Mouse (Mus musculus) limb, embryonic 14.5 days (tissue): ENCODE data around the gene Cks2. TPM values are rescaled to one million over a fixed set of nuclear protein-coding genes. Genes with fewer than 3 reads are reported as not detected.

ENCODE experiments used
- ATAC-seq: fragments of 200-750 bp; cut with Nextera tagmentation; 2 replicates; pipeline ENCODE4 v1.8.0; 2017; ENCODE audit warnings: low read depth, moderate number of reproducible peaks, moderate TSS enrichment; ENCODE audit not compliant: low FRiP score
- DNase-seq: peaks from one replicate; pipeline ENCODE4 v3.0.0-alpha.2; 2015; ENCODE audit warnings: low spot score
- H3K27ac ChIP-seq: fragments of 300-500 bp; sonication (generic); replicated peaks from 2 replicates; pipeline ENCODE4 v1.5.1; 2014; ENCODE audit warnings: low read depth, mild to moderate bottlenecking, low read length, moderate library complexity, mixed read lengths
- H3K27me3 ChIP-seq: fragments of 300-500 bp; sonication (generic); 2 replicates; pipeline ENCODE4 v1.6.1; 2014; ENCODE audit warnings: low read length, mixed read lengths; ENCODE audit not compliant: control insufficient read depth, insufficient read depth
- H3K36me3 ChIP-seq: fragments of 300-500 bp; sonication (generic); 2 replicates; pipeline ENCODE4 v1.6.1; 2014; ENCODE audit warnings: mild to moderate bottlenecking, low read length, moderate library complexity, mixed read lengths; ENCODE audit not compliant: control insufficient read depth, insufficient read depth
- H3K4me1 ChIP-seq: fragments of 300-500 bp; sonication (generic); 2 replicates; pipeline ENCODE4 v1.6.1; 2014; ENCODE audit warnings: antibody characterized with exemption, low read length, mixed read lengths; ENCODE audit not compliant: control insufficient read depth, insufficient read depth
- H3K4me2 ChIP-seq: fragments of 300-500 bp; sonication (generic); replicated peaks from 2 replicates; pipeline ENCODE4 v1.6.1; 2014; ENCODE audit warnings: low read depth, mild to moderate bottlenecking, low read length, moderate library complexity; ENCODE audit not compliant: severe bottlenecking
- H3K4me3 ChIP-seq: fragments of 300-500 bp; sonication (generic); replicated peaks from 2 replicates; pipeline ENCODE4 v1.5.1; 2014; ENCODE audit warnings: low read length
- H3K9ac ChIP-seq: fragments of 300-500 bp; sonication (generic); 2 replicates; pipeline ENCODE4 v1.6.1; 2014; ENCODE audit warnings: mild to moderate bottlenecking, low read depth, low read length, moderate library complexity; ENCODE audit not compliant: severe bottlenecking
- H3K9me3 ChIP-seq: fragments of 300-500 bp; sonication (generic); 2 replicates; pipeline ENCODE4 v1.6.1; 2016; ENCODE audit warnings: low read length; ENCODE audit not compliant: control insufficient read depth
- POLR2A ChIP-seq: fragments of 200-500 bp; IDR thresholded peaks from 2 replicates; pipeline ENCODE4 v1.8.0; 2012; ENCODE audit warnings: inconsistent platforms, mild to moderate bottlenecking, moderate library complexity, borderline replicate concordance; ENCODE audit not compliant: insufficient read depth, insufficient read length; ENCODE audit errors: extremely low read depth
- WGBS: fragments of 180-500 bp; shearing (Covaris S2); extraction: QIAGEN DNeasy Blood & Tissue Kit; methylation state at CpG from one replicate; pipeline ENCODE4 v1.1.7; 2014; 5-methylcytosine and 5-hydroxymethylcytosine counted together
- polyA plus RNA-seq, 2 experiments: library from polyadenylated mRNA; depleted of rRNA in 1 of 2; stranded (reverse) in 1 of 2; unstranded in 1 of 2; fragments of >200 nt; fragmentation: Nextera tagmentation in 1 of 2; extraction: Ambion mirVana in 1 of 2; gene quantifications; 2 replicates each; pipeline versions ENCODE4 v1.2.1 to v1.2.3; 2012 to 2014

Gene Cks2
- polyA plus RNA-seq, 2 experiments: 160 to 285 TPM

DNA sequence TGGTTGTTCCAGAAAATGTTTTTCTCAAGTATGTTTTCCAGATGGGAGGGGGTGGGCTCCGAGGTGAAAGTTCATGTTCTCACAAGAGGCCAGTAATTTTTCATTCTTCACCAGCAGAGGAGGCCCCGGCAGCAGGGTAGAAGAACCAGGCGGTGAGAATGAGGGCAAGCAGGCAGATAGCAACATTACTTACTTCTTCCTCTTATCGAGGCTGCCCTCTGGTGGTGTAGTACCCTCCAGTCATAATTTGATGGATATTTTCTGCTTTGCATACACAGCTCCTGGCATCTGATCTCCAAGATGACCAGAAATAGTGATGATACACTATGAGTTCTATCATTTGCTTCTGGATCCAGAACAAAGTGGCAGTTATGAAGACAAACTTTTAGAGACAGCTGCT is 6.1 kb upstream of the Cks2 start:
- H3K27me3 ChIP-seq: no peaks in the 10 kb centered on the region
- no peak for ATAC-seq
- no peaks in the 10 kb centered on the region for H3K9me3 ChIP-seq
- no peak overlapping the region for H3K4me3 ChIP-seq
- no peak for TF ChIP-seq POLR2A
- no peak overlapping the region for H3K4me2 ChIP-seq
- H3K4me1 ChIP-seq: no peaks in the 10 kb centered on the region
- H3K27ac ChIP-seq: no peak overlapping the region
- DNase-seq: no peak
- WGBS: 82% methylated on average over 4 of the region's 4 CpGs
- H3K9ac ChIP-seq: no peak overlapping the region
- no peaks in the 10 kb centered on the region for H3K36me3 ChIP-seq

DNA sequence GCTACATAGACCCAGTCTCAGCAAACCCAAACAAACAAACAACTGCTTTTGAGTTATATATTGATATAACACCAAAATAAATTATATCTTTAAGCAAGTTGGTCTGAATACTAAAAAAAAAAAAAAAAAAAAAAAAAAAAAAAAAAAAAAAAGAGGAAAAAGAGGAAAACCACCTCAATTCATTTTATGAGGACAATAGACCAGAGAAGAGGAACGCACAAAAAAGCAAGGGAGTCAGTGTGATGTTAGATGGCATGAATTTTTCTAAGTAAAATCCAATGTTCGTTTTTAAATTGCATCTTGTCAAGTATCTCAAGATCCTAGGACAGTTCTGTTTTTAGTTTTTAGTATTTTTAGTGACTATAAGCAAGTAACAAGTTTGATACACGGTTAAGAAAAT is 3.6 kb upstream of the Cks2 start:
- 91% methylated on average over 3 of the region's 3 CpGs for WGBS
- ATAC-seq: no peak

DNA sequence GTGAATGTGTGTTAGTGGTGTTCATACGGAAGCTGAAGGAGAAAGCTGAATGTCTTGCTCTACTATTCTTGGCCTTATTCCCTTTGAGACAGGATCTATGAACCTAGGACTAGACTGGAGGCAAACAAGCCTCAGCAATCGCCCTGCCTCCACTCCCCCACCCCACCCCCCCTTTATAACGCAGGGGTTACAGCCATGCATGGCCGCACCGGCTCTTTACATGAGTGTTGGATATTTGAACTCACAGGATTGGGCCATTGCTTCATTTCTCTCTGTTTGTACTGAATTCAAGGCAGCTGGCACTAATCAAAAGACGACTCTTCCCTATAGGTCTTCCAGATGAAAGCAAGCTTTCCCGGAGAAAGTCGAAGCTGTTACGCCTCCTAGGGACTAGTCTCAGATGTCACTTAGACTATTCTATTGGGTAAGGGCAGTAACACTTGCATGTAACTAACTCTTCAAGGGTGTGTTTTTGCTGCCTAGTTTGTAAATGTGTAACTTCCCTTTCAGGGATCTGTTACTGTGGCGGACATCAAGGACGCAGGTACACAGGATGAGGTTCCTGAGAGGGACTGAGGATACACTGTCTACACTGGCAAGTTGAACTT is 2.8 kb upstream of the Cks2 start:
- no peak for TF ChIP-seq POLR2A
- WGBS: 32% methylated on average over 11 of the region's 11 CpGs
- H3K9me3 ChIP-seq: no peaks in the 10 kb centered on the region
- H3K4me1 ChIP-seq: peaks cover 5% of the 10 kb centered on the region
- no peak overlapping the region for H3K4me2 ChIP-seq
- H3K36me3 ChIP-seq: no peaks in the 10 kb centered on the region
- no peak overlapping the region for H3K9ac ChIP-seq
- ATAC-seq (no peak), DNase-seq (no peak)
- H3K4me3 ChIP-seq: no peak overlapping the region
- H3K27ac ChIP-seq: no peak overlapping the region
- no peaks in the 10 kb centered on the region for H3K27me3 ChIP-seq

More for the DNA sequence above, 3.6 kb upstream of the Cks2 start:
- Histone ChIP-seq H3K4me3 (no peak overlapping the region), H3K9me3 (no peaks in the 10 kb centered on the region), H3K4me2 (no peak overlapping the region), H3K4me1 (peaks cover 3% of the 10 kb centered on the region), H3K27me3 (no peaks in the 10 kb centered on the region), H3K27ac (no peak overlapping the region), H3K9ac (no peak overlapping the region), H3K36me3 (no peaks in the 10 kb centered on the region)
- no peak for TF ChIP-seq POLR2A
- DNase-seq: no peak

DNA sequence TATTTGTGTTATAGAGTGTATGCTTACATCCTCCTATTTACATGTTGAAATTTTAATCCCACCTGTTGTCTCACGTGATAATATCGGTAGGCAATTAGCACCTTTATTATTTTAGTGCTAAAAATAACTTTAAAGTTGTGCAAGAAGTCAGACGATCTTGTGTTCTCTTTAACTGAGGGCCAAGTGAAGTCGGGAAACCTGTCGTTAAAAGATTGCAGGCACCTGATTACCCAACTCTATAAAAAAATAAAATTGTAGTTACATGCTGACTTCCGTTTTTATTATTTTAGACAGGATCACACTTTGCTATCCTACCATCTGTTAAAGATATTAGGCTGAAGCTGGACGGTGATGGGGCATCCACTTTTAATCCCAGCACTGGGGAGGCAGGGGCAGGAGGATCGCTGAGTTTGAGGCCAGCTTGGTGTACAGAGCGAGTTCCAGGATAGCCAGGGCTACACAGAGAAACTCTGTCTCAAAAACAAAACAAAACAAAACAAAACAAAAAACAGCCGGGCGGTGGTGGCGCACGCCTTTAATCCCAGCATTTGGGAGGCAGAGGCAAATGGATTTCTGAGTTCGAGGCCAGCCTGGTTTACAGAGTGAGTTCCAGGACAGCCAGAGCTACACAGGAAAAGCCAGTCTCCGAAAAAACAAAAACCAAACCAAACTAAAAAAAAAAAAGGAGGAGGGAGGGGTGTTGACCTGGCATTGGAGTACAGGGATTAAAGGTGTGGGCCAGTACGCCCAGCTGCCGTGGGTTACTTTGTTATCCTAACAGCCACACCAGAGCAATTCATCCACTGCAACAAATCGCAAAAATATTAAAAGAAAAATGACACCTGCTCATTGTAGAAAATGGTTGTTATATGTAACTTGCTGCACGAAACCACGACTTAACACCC is 856 bp upstream of the Cks2 start:
- TF ChIP-seq POLR2A: no peak
- H3K4me3 ChIP-seq: peak overlapping the region; percentile 91
- H3K9me3 ChIP-seq: no peaks in the 10 kb centered on the region
- no peak for DNase-seq
- H3K4me2 ChIP-seq: peak overlapping the region; percentile 59
- peak overlapping the region; percentile 48; the same call in 1 of the 2 replicates for H3K27ac ChIP-seq
- WGBS: 41% methylated on average over 20 of the region's 20 CpGs
- H3K36me3 ChIP-seq: no peaks in the 10 kb centered on the region
- H3K9ac ChIP-seq: peak overlapping the region; percentile 58
- ATAC-seq: 0 out of 2 replicates have a peak, but pooled peaks have one; percentile 0
- no peaks in the 10 kb centered on the region for H3K27me3 ChIP-seq
- peaks cover 11% of the 10 kb centered on the region for H3K4me1 ChIP-seq

DNA sequence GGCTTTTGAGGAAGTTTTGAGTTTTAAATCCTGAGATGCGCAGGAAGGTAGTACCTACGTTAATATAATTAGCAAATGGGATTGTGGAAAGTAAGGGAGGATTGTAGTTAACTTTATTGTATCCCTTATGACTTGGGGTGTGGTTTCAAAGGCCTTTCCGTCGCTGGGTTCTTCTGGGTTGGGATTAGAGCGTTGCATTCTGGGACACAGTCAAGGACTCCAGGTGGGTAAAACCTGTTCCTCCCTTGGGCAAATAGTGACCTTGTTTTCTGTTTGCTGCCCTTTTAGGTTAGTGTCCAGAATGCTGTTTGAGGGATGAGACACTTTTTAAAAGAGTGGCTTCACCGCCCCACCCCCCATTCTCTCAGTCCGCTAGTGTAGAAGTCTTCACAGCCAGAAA is 840 bp downstream of the Cks2 start:
- H3K9ac ChIP-seq: peak overlapping the region; percentile 83
- H3K4me1 ChIP-seq: peaks cover 11% of the 10 kb centered on the region
- peak overlapping the region; percentile 91 for H3K4me3 ChIP-seq
- peak overlapping the region; percentile 69 for H3K4me2 ChIP-seq
- H3K27me3 ChIP-seq: no peaks in the 10 kb centered on the region
- DNase-seq (peak; percentile 13), ATAC-seq (no peak)
- WGBS: under 1% methylated on average over 7 of the region's 7 CpGs
- no peaks in the 10 kb centered on the region for H3K9me3 ChIP-seq
- TF ChIP-seq POLR2A: no peak
- H3K36me3 ChIP-seq: 0 out of 2 replicates have a peak, but pooled peaks cover under 1% of the 10 kb centered on the region
- H3K27ac ChIP-seq: peak overlapping the region; percentile 77; the same call in 1 of the 2 replicates
